Mouse (Mus musculus) lung, postnatal 0 days (tissue): ENCODE measurements around the gene Olfr1014.

ENCODE experiments used
- CTCF ChIP-seq: IDR thresholded peaks from 2 replicates; pipeline ENCODE4 v1.5.1; 2016; ENCODE audit warnings: antibody characterized with exemption, mild to moderate bottlenecking
- EP300 ChIP-seq: IDR thresholded peaks from 2 replicates; pipeline ENCODE4 v1.6.1; 2016; ENCODE audit warnings: antibody characterized with exemption, mild to moderate bottlenecking, control low read depth

- TF ChIP-seq EP300 (no peak), CTCF (peak; percentile 75)
These were observed 46.7 kb upstream of the Olfr1014 start for GRCm38 (mm10) chr2:85725793-85726192.
